Mouse (Mus musculus) hindbrain, postnatal 0 days (tissue): ENCODE measurements around the gene Lhfpl4. TPM values are rescaled to one million over a fixed set of nuclear protein-coding genes. Genes with fewer than 3 reads are reported as not detected.

Source experiments
- ATAC-seq: fragments of 200-750 bp; cut with Nextera tagmentation; 2 replicates; pipeline ENCODE4 v1.8.0; 2017; ENCODE audit warnings: mild to moderate bottlenecking, moderate TSS enrichment, moderate library complexity
- DNase-seq: peaks from one replicate; pipeline ENCODE4 v3.0.0-alpha.2; 2015; ENCODE audit warnings: low spot score
- H3K27ac ChIP-seq: fragments of 300-500 bp; sonication (generic); 2 replicates; pipeline ENCODE4 v1.5.1; 2014; ENCODE audit warnings: mild to moderate bottlenecking
- H3K27me3 ChIP-seq: fragments of 300-500 bp; sonication (generic); 2 replicates; pipeline ENCODE4 v1.6.1; 2014; ENCODE audit warnings: low read length, mixed read lengths; ENCODE audit not compliant: insufficient read depth
- H3K36me3 ChIP-seq: fragments of 300-500 bp; sonication (generic); 2 replicates; pipeline ENCODE4 v1.6.1; 2014; ENCODE audit warnings: low read length, mixed read lengths; ENCODE audit not compliant: insufficient read depth
- H3K4me1 ChIP-seq: fragments of 300-500 bp; sonication (generic); 2 replicates; pipeline ENCODE4 v1.6.1; 2014; ENCODE audit warnings: antibody characterized with exemption, low read length, mixed read lengths; ENCODE audit not compliant: insufficient read depth
- H3K4me2 ChIP-seq: fragments of 300-500 bp; sonication (generic); 2 replicates; pipeline ENCODE4 v1.6.1; 2014; ENCODE audit warnings: low read depth, mild to moderate bottlenecking, low read length, moderate library complexity, mixed read lengths
- H3K4me3 ChIP-seq: fragments of 300-500 bp; sonication (generic); 2 replicates; pipeline ENCODE4 v1.5.1; 2014; ENCODE audit warnings: low read length
- H3K9ac ChIP-seq: fragments of 300-500 bp; sonication (generic); replicated peaks from 2 replicates; pipeline ENCODE4 v1.6.1; 2014; ENCODE audit warnings: mild to moderate bottlenecking, low read length, moderate library complexity, mixed read lengths
- H3K9me3 ChIP-seq: fragments of 300-500 bp; sonication (generic); 2 replicates; pipeline ENCODE4 v1.6.1; 2016; ENCODE audit warnings: low read length, mixed read lengths
- CTCF ChIP-seq: IDR thresholded peaks from 2 replicates; pipeline ENCODE4 v1.5.1; 2016; ENCODE audit warnings: antibody characterized with exemption, control low read depth, low read depth
- WGBS: fragments of 180-500 bp; shearing (Covaris S2); extraction: QIAGEN DNeasy Blood & Tissue Kit; methylation state at CpG from one replicate; pipeline ENCODE4 v1.1.7; 2014; 5-methylcytosine and 5-hydroxymethylcytosine counted together
- polyA plus RNA-seq: library from polyadenylated mRNA; unstranded; fragments of >200 nt; fragmentation: Nextera tagmentation; extraction: Ambion mirVana; gene quantifications from 2 replicates; pipeline ENCODE4 v1.2.1, GENCODE M21; 2015
- total RNA-seq: library from RNA; depleted of rRNA; stranded (reverse); fragments of >200 nt; gene quantifications from 2 replicates; pipeline ENCODE4 v1.2.3, GENCODE M21; 2014

Lhfpl4 gene
- total and polyA plus RNA-seq, 2 experiments from 2014 or later = 56.0 to 72.9 TPM

- Histone ChIP-seq H3K4me2 (no peak overlapping the region), H3K4me3 (no peak overlapping the region), H3K36me3 (peaks cover 39% of the 10 kb centered on the region), H3K27ac (no peak overlapping the region), H3K9me3 (no peaks in the 10 kb centered on the region), H3K9ac (no peak overlapping the region), H3K27me3 (no peaks in the 10 kb centered on the region), H3K4me1 (no peaks in the 10 kb centered on the region)
- ATAC-seq (no peak), DNase-seq (no peak)
- WGBS = 93% methylated on average over 4 of the region's 4 CpGs
- no peak for TF ChIP-seq CTCF
These were observed 39.1 kb downstream of the Lhfpl4 start for GRCm38 (mm10) chr6:113156064-113156463.

DNA sequence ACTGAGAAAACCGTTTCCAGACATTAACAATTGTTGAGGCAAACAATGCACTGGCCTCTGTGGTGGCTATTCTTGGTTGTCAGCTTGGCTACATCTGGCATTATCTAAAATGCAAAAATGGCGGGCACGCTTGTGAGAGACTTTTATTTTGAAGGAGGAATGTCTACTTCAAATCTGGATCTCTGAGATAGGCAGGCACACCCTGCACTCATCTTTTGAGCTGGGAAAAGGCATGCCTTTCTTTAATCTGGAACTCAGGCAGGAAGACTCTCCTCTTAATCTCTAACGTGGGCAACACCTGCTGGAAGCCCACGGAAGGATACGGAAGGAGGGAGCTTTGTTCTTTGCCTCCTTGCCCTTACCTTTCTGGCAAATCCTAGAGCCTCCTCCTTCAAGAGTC lies 40.3 kb downstream of the Lhfpl4 start:
- H3K9me3 ChIP-seq = no peaks in the 10 kb centered on the region
- ATAC-seq (no peak), DNase-seq (no peak)
- no peaks in the 10 kb centered on the region for H3K27me3 ChIP-seq
- no peak for TF ChIP-seq CTCF
- no peak overlapping the region for H3K4me3 ChIP-seq
- peaks cover 51% of the 10 kb centered on the region for H3K36me3 ChIP-seq
- WGBS = 85% methylated on average over 6 of the region's 6 CpGs
- H3K27ac ChIP-seq = no peak overlapping the region
- H3K9ac ChIP-seq = no peak overlapping the region
- H3K4me1 ChIP-seq = no peaks in the 10 kb centered on the region
- H3K4me2 ChIP-seq = no peak overlapping the region

DNA sequence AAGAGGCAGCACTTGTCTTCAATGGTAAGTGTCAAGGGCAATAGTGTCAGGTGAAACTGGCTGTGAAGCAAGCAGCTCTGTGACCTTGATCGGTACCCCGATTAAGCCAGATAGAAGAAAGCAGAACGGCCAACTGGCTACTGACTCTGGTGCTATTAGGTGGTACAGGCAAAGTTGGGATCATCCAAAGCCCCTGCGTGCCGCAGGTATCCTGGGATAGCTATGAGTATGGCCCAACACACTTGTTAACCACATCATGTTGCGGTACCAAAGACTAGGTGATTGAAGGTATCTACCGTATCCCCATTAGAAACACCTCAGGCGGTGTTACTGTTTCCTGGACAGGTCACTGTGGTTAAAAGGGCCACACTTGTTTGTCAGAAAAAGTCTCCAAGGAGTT lies 41.1 kb downstream of the Lhfpl4 start:
- Histone ChIP-seq H3K27me3 (no peaks in the 10 kb centered on the region), H3K4me1 (no peaks in the 10 kb centered on the region), H3K9me3 (no peaks in the 10 kb centered on the region), H3K36me3 (peaks cover 58% of the 10 kb centered on the region), H3K27ac (no peak overlapping the region), H3K4me3 (no peak overlapping the region), H3K4me2 (no peak overlapping the region), H3K9ac (no peak overlapping the region)
- no peak for ATAC-seq
- no peak for TF ChIP-seq CTCF
- 98% methylated on average over 8 of the region's 8 CpGs for WGBS
- no peak for DNase-seq

DNA sequence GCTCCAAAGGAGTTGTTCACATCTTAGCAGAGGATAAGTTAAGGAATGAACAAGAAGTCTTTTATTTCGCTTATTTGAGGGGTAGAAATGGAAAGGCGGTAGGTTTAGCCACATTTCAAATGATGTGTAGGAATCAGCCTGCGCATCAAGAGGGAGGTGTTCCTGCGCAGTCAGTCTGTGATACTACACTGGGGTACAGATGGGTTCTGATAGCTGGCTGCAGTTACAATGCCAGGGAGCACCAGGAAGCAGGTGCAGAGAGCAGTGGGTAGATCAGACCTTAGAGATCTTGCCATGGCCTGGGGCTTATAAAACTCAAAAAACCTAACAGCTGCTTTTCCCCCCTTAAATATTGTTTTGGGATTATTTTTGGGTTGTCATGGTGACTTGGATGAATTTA lies 49.9 kb downstream of the Lhfpl4 start:
- WGBS = 93% methylated on average over 4 of the region's 4 CpGs

GRCm38 (mm10) chr6:113144764-113145163 lies 50.4 kb downstream of the Lhfpl4 start:
- 100% methylated on average over 1 of the region's 1 CpGs for WGBS
- H3K4me1 ChIP-seq = no peaks in the 10 kb centered on the region
- peaks cover 71% of the 10 kb centered on the region for H3K36me3 ChIP-seq
- ATAC-seq = no peak
- no peak overlapping the region for H3K4me2 ChIP-seq
- no peak for DNase-seq
- no peaks in the 10 kb centered on the region for H3K9me3 ChIP-seq
- no peaks in the 10 kb centered on the region for H3K27me3 ChIP-seq
- TF ChIP-seq CTCF = no peak
- no peak overlapping the region for H3K4me3 ChIP-seq
- H3K27ac ChIP-seq = no peak overlapping the region
- H3K9ac ChIP-seq = no peak overlapping the region

More for the DNA sequence above, 49.9 kb downstream of the Lhfpl4 start:
- H3K4me3 ChIP-seq = no peak overlapping the region
- no peaks in the 10 kb centered on the region for H3K9me3 ChIP-seq
- H3K9ac ChIP-seq = no peak overlapping the region
- no peak overlapping the region for H3K27ac ChIP-seq
- peaks cover 76% of the 10 kb centered on the region for H3K36me3 ChIP-seq
- ATAC-seq = no peak
- TF ChIP-seq CTCF = no peak
- H3K4me1 ChIP-seq = no peaks in the 10 kb centered on the region
- no peaks in the 10 kb centered on the region for H3K27me3 ChIP-seq
- no peak for DNase-seq
- no peak overlapping the region for H3K4me2 ChIP-seq

DNA sequence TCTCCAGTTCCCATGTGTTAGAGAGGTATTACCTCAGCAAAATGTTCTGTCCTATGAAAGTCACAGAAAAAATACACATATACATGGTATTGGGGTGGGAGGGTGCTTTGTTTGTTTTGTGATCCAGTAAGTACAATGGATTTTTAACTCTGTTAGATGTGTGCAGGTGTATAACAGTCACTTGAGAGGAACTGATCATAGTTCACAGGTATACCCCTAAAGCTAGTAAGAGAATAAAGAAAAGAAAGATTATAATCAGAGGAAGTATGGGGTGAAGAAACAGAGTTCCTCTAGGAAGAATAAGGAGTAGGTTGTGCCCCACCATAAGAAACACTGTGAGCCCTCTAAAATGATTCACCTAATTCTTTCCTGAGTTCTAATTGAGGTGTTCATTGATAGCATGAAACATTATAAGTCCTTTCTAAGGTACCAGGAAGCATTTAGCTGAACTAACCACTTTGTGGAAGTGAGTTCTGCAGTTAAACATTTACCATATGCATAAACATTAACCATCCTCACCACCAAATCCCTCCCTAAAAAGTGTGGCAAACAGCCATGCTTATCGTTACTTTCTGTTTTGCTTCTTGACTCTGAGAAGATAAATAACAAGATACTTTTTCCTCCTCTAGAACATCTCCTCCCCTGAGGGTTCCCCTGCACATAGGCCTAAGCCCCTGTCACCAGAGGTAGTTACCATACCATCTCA lies 53.6 kb downstream of the Lhfpl4 start:
- DNase-seq (no peak), ATAC-seq (no peak)
- H3K4me2 ChIP-seq = no peak overlapping the region
- H3K36me3 ChIP-seq = peaks cover 63% of the 10 kb centered on the region
- 66% methylated on average over 1 of the region's 1 CpGs for WGBS
- no peaks in the 10 kb centered on the region for H3K27me3 ChIP-seq
- TF ChIP-seq CTCF = no peak
- no peak overlapping the region for H3K9ac ChIP-seq
- H3K27ac ChIP-seq = no peak overlapping the region
- H3K4me3 ChIP-seq = no peak overlapping the region
- no peaks in the 10 kb centered on the region for H3K4me1 ChIP-seq
- no peaks in the 10 kb centered on the region for H3K9me3 ChIP-seq

DNA sequence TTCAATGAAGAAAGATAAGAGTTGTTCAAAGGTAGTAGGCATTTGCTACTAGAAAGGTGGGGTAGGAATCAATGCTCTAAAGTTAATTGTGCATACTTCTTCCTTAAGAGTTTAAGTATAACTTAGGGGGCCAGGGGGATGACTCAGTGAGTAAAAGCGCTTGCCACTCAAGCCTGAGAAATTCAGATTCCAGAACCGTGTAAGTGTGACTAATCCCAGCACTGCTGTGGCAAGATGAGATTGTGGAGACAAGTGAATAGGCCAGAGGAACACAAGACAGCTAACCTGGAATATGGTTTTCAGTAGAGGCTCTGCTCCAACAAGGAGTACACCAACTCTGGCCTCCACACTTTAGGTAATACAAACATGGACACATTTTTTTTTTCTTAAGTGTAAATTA lies 61.8 kb downstream of the Lhfpl4 start:
- WGBS = 76% methylated on average over 2 of the region's 2 CpGs
- no peak for ATAC-seq
- no peak for DNase-seq
- no peaks in the 10 kb centered on the region for H3K27me3 ChIP-seq
- no peak overlapping the region for H3K4me2 ChIP-seq
- H3K36me3 ChIP-seq = peaks cover 40% of the 10 kb centered on the region
- no peak overlapping the region for H3K27ac ChIP-seq
- H3K4me3 ChIP-seq = no peak overlapping the region
- no peak for TF ChIP-seq CTCF
- no peaks in the 10 kb centered on the region for H3K4me1 ChIP-seq
- no peaks in the 10 kb centered on the region for H3K9me3 ChIP-seq
- no peak overlapping the region for H3K9ac ChIP-seq
